Mouse (Mus musculus) forebrain, embryonic 16.5 days (tissue): Measurements from ENCODE around the gene Fli1. TPM values are rescaled to one million over a fixed set of nuclear protein-coding genes. Genes with fewer than 3 reads are reported as not detected.

ENCODE experiments used
- ATAC-seq: fragments of 200-750 bp; cut with Nextera tagmentation; 2 replicates; pipeline ENCODE4 v1.8.0; 2017; ENCODE audit warnings: mild to moderate bottlenecking, moderate library complexity
- H3K27ac ChIP-seq: fragments of 300-500 bp; sonication (generic); 2 replicates; pipeline ENCODE4 v1.5.1; 2014; ENCODE audit warnings: low read length, control low read depth
- H3K27me3 ChIP-seq: fragments of 300-500 bp; sonication (generic); replicated peaks from 2 replicates; pipeline ENCODE4 v1.6.1; 2014; ENCODE audit warnings: low read length; ENCODE audit not compliant: control insufficient read depth, insufficient read depth
- H3K36me3 ChIP-seq: fragments of 300-500 bp; sonication (generic); 2 replicates; pipeline ENCODE4 v1.6.1; 2014; ENCODE audit not compliant: control insufficient read depth, insufficient read depth
- H3K4me1 ChIP-seq: fragments of 300-500 bp; sonication (generic); replicated peaks from 2 replicates; pipeline ENCODE4 v1.6.1; 2014; ENCODE audit warnings: low read length; ENCODE audit not compliant: control insufficient read depth, insufficient read depth
- H3K4me2 ChIP-seq: fragments of 300-500 bp; sonication (generic); 2 replicates; pipeline ENCODE4 v1.6.1; 2014; ENCODE audit warnings: mild to moderate bottlenecking, low read length, control low read depth
- H3K4me3 ChIP-seq: fragments of 300-500 bp; sonication (generic); replicated peaks from 2 replicates; pipeline ENCODE4 v1.5.1; 2014; ENCODE audit warnings: mild to moderate bottlenecking, low read length, control low read depth
- H3K9ac ChIP-seq: fragments of 300-500 bp; sonication (generic); replicated peaks from 2 replicates; pipeline ENCODE4 v1.6.1; 2014; ENCODE audit warnings: low read depth, low read length, control low read depth
- H3K9me3 ChIP-seq: fragments of 300-500 bp; sonication (generic); 2 replicates; pipeline ENCODE4 v1.6.1; 2016; ENCODE audit warnings: low read length; ENCODE audit not compliant: control insufficient read depth
- WGBS: fragments of 180-500 bp; shearing (Covaris S2); extraction: QIAGEN DNeasy Blood & Tissue Kit; methylation state at CpG from one replicate; pipeline ENCODE4 v1.1.7; 2014; 5-methylcytosine and 5-hydroxymethylcytosine counted together
- polyA plus RNA-seq: library from polyadenylated mRNA; unstranded; fragments of >200 nt; fragmentation: Nextera tagmentation; extraction: Ambion mirVana; gene quantifications from 2 replicates; pipeline ENCODE4 v1.2.1, GENCODE M21; 2015

Fli1 gene
- polyA plus RNA-seq, 1 experiment from 2014 or later, result 7.3 TPM

DNA sequence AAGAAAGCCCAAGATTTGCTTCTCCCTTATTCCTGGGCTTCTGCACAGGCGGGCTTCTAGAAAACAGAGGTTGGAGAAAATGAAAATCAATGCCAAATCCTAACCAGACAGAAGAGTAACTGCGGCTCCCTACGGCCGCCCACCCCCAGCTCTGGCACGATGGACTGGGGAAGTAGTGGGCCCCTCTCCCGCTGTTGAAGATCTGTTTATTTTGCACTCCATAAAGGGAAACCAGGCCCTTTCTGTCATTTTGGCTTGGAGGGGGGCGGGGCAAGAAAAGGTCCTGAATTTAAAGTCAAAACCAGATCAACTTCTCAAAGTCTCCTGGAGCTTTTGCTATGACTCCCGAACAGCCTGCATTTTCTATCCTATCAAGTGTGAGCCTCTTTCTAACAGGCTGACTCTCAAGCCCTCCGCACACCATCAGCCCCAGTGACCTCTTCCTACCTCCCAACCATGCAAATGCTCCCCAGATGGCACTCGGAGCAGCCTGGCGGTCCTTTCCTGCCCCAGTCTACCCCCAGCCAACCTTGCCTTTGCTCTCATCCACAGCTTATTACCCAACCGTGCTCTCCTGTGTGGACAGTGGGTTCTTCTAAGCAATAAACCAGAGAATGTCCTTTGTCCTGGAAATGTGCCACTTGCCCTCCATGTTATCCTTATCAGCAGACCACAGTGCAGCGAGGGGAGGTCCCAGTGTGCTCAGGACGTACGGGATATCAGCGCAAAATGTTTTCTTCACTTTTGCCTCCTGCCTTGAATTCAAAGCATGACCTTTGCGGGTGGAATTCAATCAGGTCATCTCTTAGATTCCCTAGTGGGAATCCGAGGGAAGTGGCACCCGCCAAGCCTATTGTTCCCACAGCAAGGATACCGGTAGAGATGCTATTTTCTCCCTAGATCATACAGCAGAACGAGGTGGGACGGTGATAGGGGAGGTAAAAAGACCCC is 23.3 kb downstream of the Fli1 start:
- WGBS, result 81% methylated on average over 22 of the region's 22 CpGs

DNA sequence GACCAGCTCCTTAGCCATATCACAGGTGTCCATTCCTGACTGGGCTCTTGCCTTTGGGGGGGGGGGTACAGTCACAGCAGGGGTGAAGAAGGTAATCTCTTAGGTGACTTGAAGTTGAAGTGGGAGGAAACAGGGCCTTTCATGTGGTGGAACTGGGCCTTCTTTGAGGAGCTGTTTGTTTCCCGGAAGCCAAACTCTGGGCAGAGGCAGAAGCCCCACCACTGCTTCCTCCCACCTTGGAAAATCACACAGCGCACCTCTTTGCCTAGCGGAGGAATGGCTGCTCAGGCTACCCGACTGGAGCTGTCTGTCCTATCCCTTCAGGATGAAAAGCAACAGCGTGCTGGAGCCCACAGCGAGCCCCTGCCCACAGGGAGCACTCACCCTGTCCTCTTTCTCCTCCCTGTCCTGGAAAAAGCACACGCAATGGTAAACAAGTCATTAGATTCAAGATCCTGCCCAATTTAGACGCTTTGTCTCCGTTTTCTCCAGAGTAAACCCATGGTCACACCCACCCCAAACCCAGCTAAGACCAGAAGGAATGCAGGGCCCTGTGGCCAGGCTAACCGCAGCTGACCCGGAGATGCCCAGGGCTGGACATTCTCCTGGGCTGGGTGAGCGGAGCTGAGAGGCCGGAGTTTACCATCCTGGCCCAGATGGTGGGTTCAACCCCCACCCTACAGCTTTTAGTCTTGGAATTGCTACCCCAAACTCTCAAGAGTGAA is 24.1 kb downstream of the Fli1 start:
- no peaks in the 10 kb centered on the region for H3K9me3 ChIP-seq
- no peaks in the 10 kb centered on the region for H3K4me1 ChIP-seq
- H3K4me3 ChIP-seq, result no peak overlapping the region
- no peak overlapping the region for H3K4me2 ChIP-seq
- H3K36me3 ChIP-seq, result no peaks in the 10 kb centered on the region
- H3K27me3 ChIP-seq, result no peaks in the 10 kb centered on the region
- no peak overlapping the region for H3K27ac ChIP-seq
- no peak overlapping the region for H3K9ac ChIP-seq
- ATAC-seq, result no peak
- 68% methylated on average over 13 of the region's 13 CpGs for WGBS

More for the DNA sequence above, 23.3 kb downstream of the Fli1 start:
- H3K9me3 ChIP-seq, result no peaks in the 10 kb centered on the region
- no peak overlapping the region for H3K4me3 ChIP-seq
- no peak overlapping the region for H3K9ac ChIP-seq
- no peaks in the 10 kb centered on the region for H3K4me1 ChIP-seq
- no peaks in the 10 kb centered on the region for H3K36me3 ChIP-seq
- ATAC-seq, result no peak
- H3K27me3 ChIP-seq, result no peaks in the 10 kb centered on the region
- no peak overlapping the region for H3K27ac ChIP-seq
- no peak overlapping the region for H3K4me2 ChIP-seq

DNA sequence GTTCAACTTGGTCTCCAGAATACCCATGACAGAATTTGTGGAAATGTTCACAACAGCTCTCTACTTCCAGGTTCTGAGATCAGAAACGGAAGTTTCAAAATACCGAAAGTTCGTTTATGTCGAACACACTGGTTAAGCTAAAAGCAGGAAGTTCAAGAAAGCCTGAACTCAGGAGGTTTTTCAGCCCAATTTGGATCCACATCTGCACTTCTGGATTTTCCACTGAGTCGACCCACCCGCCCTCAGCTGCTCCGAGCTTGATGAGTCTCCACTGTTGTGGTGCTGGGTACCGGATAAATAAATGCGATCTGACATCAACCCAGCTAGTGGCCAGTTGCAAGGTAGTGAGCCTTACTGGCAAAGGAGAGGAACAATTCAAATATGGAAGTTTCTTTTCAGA is 26.0 kb downstream of the Fli1 start:
- Histone ChIP-seq H3K4me2 (no peak overlapping the region), H3K27me3 (no peaks in the 10 kb centered on the region), H3K9ac (no peak overlapping the region), H3K9me3 (no peaks in the 10 kb centered on the region), H3K4me3 (no peak overlapping the region), H3K4me1 (no peaks in the 10 kb centered on the region), H3K36me3 (no peaks in the 10 kb centered on the region), H3K27ac (no peak overlapping the region)
- no peak for ATAC-seq
- WGBS, result 74% methylated on average over 9 of the region's 9 CpGs

DNA sequence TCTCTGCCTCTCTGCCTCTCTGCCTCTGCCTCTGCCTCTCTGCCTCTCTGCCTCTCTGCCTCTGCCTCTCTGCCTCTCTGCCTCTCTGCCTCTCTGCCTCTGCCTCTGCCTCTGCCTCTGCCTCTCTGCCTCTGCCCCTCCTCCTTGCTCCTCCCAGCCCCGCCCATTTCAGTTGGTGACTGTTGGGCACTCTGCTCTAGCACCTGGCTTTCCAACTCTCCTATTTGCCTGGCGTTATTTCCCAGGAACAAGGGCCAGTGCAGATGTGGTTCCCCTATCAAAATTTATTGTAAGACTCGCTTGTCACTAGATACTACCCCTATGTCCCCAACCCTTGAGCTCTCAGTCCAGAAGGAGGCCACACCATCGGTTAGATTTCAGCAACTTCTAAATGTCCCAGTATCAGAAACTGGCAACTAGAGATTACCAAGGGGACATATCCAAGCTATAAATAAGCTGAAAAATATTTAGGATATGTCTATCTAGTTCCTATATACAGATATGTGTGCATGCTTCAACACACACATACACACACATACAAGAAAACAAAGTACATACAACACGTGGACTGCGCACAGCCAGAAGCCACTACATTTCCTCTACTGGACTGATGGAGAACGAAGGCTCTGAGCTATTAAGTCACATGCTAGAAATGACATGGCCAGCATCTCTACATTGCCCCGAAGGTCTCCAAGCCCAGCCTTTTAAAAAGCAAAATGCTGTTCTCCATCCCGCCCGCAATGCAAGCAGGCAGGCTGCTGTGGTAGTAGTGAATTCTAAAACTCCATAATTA is 26.6 kb downstream of the Fli1 start:
- no peaks in the 10 kb centered on the region for H3K36me3 ChIP-seq
- H3K27me3 ChIP-seq, result no peaks in the 10 kb centered on the region
- no peak overlapping the region for H3K27ac ChIP-seq
- no peak overlapping the region for H3K9ac ChIP-seq
- H3K4me3 ChIP-seq, result no peak overlapping the region
- no peaks in the 10 kb centered on the region for H3K4me1 ChIP-seq
- WGBS, result 82% methylated on average over 10 of the region's 10 CpGs
- H3K4me2 ChIP-seq, result no peak overlapping the region
- H3K9me3 ChIP-seq, result no peaks in the 10 kb centered on the region
- no peak for ATAC-seq

DNA sequence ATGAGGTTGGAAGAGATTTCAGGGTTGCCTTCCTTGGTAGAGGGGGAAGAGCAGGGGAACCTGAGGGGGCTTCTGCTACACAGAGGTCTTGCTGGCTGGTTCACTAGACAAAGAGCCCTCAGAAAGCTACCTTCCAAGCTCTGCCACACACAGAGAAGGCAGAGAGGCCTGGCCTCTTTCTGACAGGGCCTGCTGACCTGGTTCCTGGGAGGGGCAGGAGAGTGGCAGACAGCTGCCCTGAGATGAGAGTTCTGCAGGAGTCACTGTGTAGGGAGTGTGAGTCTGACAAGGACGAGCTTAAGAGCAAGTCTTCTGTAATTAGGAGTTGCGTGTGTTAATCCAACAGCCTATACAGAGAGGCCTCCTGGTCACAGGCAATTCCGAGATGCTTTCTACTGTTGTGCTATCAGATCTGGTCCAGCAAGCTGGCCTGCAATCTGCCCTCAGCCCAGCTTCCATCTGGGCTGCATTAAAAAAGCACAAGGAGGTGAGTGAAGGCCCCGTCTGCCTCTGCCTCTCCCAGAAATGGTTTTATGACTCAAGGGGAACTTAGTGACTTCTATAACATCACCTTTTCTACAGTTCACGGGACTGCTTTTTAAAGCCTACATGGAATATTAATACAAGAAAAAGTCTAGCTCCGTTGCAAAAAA is 28.1 kb downstream of the Fli1 start:
- H3K9ac ChIP-seq, result no peak overlapping the region
- no peaks in the 10 kb centered on the region for H3K4me1 ChIP-seq
- no peak for ATAC-seq
- no peaks in the 10 kb centered on the region for H3K36me3 ChIP-seq
- H3K4me2 ChIP-seq, result no peak overlapping the region
- H3K9me3 ChIP-seq, result no peaks in the 10 kb centered on the region
- no peak overlapping the region for H3K27ac ChIP-seq
- H3K4me3 ChIP-seq, result no peak overlapping the region
- no peaks in the 10 kb centered on the region for H3K27me3 ChIP-seq
- WGBS, result 57% methylated on average over 6 of the region's 6 CpGs

DNA sequence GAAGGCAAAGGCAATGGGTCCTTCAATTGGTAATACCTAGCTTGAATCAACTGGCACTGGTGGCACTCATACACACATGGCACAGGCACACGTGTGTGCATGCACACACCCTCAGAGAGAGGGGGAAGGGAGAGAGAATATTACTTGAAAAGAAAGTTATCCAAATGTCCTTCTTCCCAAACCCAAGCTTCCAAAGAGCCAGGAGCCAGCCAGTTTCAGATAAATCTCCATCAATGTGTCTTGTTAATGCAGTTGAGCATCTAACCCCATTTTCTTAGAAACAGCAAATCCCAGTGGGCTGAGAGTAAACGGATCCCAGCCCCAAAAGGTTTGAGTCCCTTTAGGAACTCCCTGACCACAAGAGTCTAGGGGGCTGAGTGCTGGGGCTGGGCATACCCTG is 29.2 kb downstream of the Fli1 start:
- Histone ChIP-seq H3K4me1 (no peaks in the 10 kb centered on the region), H3K27me3 (no peaks in the 10 kb centered on the region), H3K4me2 (no peak overlapping the region), H3K9ac (no peak overlapping the region), H3K36me3 (no peaks in the 10 kb centered on the region), H3K9me3 (no peaks in the 10 kb centered on the region), H3K4me3 (no peak overlapping the region), H3K27ac (no peak overlapping the region)
- WGBS, result 77% methylated on average over 2 of the region's 2 CpGs
- no peak for ATAC-seq

DNA sequence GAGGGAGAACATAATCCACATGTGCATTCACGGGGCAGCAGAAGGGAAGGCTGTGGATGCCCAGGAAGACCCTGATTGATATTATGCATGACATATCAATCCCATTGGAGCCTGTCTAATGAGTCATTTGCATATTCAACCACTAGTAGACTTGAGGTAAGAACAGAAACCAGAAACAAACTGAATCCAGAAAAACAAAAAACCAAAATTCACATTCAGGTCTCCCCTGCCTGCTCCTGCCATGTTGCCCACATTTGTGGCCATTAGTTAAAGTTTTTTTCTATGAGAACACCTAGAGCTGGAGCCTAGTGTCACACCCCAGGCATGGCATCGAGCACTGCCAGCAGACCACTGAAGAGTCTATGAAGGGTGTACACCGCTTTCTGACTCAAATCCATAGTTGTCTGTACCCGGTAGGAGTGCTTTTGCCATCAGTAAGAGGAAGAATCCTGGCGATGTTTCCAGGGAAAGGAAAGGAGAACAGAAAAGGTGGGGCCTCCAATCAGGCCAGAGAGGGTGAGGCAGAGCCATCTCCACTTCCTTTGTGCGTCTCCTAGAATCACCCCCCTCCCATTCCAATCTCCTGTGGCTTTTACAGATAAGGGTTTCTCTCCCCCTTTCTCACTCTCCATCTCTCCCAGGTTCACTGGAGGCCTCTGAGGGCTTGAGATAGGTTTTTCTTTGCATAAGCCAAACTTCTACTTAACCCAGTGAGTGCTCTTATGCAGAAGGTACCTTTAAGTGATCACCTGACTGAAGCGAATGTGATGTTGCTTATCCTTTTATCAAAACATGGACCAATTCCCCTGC is 32.0 kb downstream of the Fli1 start:
- Histone ChIP-seq H3K4me3 (no peak overlapping the region), H3K9me3 (no peaks in the 10 kb centered on the region), H3K27ac (no peak overlapping the region), H3K4me2 (no peak overlapping the region), H3K4me1 (no peaks in the 10 kb centered on the region), H3K27me3 (no peaks in the 10 kb centered on the region), H3K9ac (no peak overlapping the region), H3K36me3 (no peaks in the 10 kb centered on the region)
- ATAC-seq, result no peak
- WGBS, result 90% methylated on average over 7 of the region's 7 CpGs

DNA sequence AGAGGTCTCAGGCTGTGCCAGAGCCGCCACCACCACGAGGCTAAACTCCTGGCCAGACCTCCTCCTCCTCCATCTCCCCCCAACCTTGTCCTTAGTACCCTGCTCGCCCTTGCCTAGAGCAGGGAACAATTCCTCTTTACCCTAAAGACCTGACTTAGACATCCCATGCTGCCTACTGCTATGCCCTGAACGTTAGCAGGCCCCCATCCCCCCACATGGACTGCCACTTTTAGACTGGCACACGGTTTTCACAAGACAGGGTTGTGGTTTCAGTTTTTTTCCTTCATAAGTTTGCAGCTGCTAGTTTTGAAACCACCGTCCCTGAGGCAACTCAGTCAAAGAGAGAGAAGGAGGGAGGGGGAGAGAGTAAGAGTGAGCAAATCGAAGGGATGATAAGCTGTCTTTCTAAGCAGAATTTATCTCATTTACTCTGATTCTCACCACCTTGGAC is 32.9 kb downstream of the Fli1 start:
- ATAC-seq, result no peak
- Histone ChIP-seq H3K4me1 (no peaks in the 10 kb centered on the region), H3K36me3 (no peaks in the 10 kb centered on the region), H3K4me3 (no peak overlapping the region), H3K9ac (no peak overlapping the region), H3K9me3 (no peaks in the 10 kb centered on the region), H3K27ac (no peak overlapping the region), H3K4me2 (no peak overlapping the region), H3K27me3 (no peaks in the 10 kb centered on the region)
- 64% methylated on average over 7 of the region's 7 CpGs for WGBS
